Mouse (Mus musculus): ENCODE data around the gene Ppip5k2.

DNA sequence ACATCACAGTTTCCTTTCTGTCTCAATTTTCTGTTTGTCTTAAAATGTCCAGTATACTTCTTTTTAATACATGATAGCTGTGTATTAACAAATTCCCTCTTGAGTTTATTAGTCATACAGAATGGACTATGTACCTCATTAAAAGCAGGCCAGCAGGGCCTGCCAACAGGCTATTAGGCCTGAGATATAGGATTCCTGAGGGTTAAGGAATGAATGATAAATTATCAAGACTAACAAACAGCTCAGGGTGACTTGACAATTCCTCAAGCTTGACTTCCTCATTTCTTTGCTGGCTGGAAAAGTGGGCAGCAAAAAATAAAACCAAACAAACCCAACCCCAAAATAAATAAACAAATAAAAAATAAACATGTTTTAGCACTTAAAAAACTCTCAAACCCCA lies 64.8 kb downstream of the Ppip5k2 start:
- TF ChIP-seq GATA1 (IDR thresholded peaks at IDR 0.05; ENCODE audit: borderline replicate concordance, low read length) (no peak), FLI1 (IDR thresholded peaks at IDR 0.05; ENCODE audit: low read length) (no peak)

Data from megakaryocyte, embryonic 14.5 days (primary cell).